Mouse (Mus musculus) forebrain, postnatal 0 days (tissue): Measurements from ENCODE around the gene Hs3st3a1. TPM values are rescaled to one million over a fixed set of nuclear protein-coding genes. Genes with fewer than 3 reads are reported as not detected.

Experiments
- ATAC-seq: fragments of 200-750 bp; cut with Nextera tagmentation; 2 replicates; pipeline ENCODE4 v1.8.0; 2017; ENCODE audit warnings: mild to moderate bottlenecking, moderate library complexity
- DNase-seq: peaks from one replicate; pipeline ENCODE4 v3.0.0-alpha.2; 2015
- H3K27ac ChIP-seq: fragments of 300-500 bp; sonication (generic); 2 replicates; pipeline ENCODE4 v1.5.1; 2014; ENCODE audit warnings: low read depth, mild to moderate bottlenecking, antibody characterized with exemption, low read length, moderate library complexity, mixed read lengths
- H3K27me3 ChIP-seq: fragments of 300-500 bp; sonication (generic); 2 replicates; pipeline ENCODE4 v1.6.1; 2014; ENCODE audit warnings: mild to moderate bottlenecking, low read length, mixed read lengths; ENCODE audit not compliant: insufficient read depth
- H3K36me3 ChIP-seq: fragments of 300-500 bp; sonication (generic); 2 replicates; pipeline ENCODE4 v1.6.1; 2014; ENCODE audit warnings: mild to moderate bottlenecking, moderate library complexity; ENCODE audit not compliant: insufficient read depth
- H3K4me1 ChIP-seq: fragments of 300-500 bp; sonication (generic); 2 replicates; pipeline ENCODE4 v1.6.1; 2014; ENCODE audit warnings: antibody characterized with exemption; ENCODE audit not compliant: insufficient read depth
- H3K4me2 ChIP-seq: fragments of 300-500 bp; sonication (generic); 2 replicates; pipeline ENCODE4 v1.6.1; 2014; ENCODE audit warnings: low read depth, mild to moderate bottlenecking, moderate library complexity
- H3K4me3 ChIP-seq: fragments of 300-500 bp; sonication (generic); 2 replicates; pipeline ENCODE4 v1.5.1; 2014; ENCODE audit warnings: low read depth, low read length, mixed read lengths
- H3K9ac ChIP-seq: fragments of 300-500 bp; sonication (generic); 2 replicates; pipeline ENCODE4 v1.6.1; 2014; ENCODE audit warnings: mild to moderate bottlenecking
- H3K9me3 ChIP-seq: fragments of 300-500 bp; sonication (generic); 2 replicates; pipeline ENCODE4 v1.6.1; 2016; ENCODE audit warnings: low read length
- CTCF ChIP-seq: sonication (generic); IDR thresholded peaks from 2 replicates; pipeline ENCODE4 v1.5.1; 2016; ENCODE audit warnings: antibody characterized with exemption, control low read depth, low read depth
- whole genome bisulfite sequencing: fragments of 180-500 bp; shearing (Covaris S2); extraction: QIAGEN DNeasy Blood & Tissue Kit; methylation state at CpG from one replicate; pipeline ENCODE4 v1.1.7; 2014; 5-methylcytosine and 5-hydroxymethylcytosine counted together
- polyA plus RNA-seq: library from polyadenylated mRNA; unstranded; fragments of >200 nt; fragmentation: Nextera tagmentation; extraction: Ambion mirVana; gene quantifications from 2 replicates; pipeline ENCODE4 v1.2.1, GENCODE M21; 2015
- total RNA-seq: library from RNA; depleted of rRNA; stranded (reverse); fragments of >200 nt; gene quantifications from 2 replicates; pipeline ENCODE4 v1.2.3, GENCODE M21; 2014

The Hs3st3a1 gene
- total and polyA plus RNA-seq, 2 experiments from 2014 or later: 0.27 to 1.7 TPM

DNA sequence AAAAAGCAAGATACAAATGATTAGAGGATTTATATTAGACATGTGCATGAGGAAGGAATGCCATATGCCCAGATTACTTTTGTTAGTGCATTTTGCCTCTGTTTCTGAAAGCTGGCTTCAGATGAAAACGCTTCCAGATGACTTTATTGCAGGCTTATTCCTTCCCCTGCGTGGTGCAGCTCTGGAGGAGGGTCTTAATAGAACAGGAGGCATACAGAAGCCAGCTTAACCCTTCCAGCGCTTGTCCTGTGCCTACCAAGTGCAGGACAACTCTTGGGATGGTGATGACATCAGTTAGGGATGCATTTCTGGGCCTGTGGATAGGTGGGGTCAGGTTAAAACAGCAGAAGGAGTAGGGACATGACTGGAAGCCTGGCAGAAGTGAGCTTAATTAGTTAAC lies 7.6 kb downstream of the Hs3st3a1 start:
- H3K4me1 ChIP-seq: no peaks in the 10 kb centered on the region
- no peak for ATAC-seq
- no peaks in the 10 kb centered on the region for H3K36me3 ChIP-seq
- H3K4me2 ChIP-seq: no peak overlapping the region
- DNase-seq: no peak
- WGBS: 38% methylated on average over 3 of the region's 3 CpGs
- peaks cover 9% of the 10 kb centered on the region; the same call in 1 of the 2 replicates for H3K27me3 ChIP-seq
- TF ChIP-seq CTCF: no peak
- no peaks in the 10 kb centered on the region for H3K9me3 ChIP-seq
- H3K27ac ChIP-seq: no peak overlapping the region
- H3K4me3 ChIP-seq: no peak overlapping the region
- H3K9ac ChIP-seq: no peak overlapping the region

DNA sequence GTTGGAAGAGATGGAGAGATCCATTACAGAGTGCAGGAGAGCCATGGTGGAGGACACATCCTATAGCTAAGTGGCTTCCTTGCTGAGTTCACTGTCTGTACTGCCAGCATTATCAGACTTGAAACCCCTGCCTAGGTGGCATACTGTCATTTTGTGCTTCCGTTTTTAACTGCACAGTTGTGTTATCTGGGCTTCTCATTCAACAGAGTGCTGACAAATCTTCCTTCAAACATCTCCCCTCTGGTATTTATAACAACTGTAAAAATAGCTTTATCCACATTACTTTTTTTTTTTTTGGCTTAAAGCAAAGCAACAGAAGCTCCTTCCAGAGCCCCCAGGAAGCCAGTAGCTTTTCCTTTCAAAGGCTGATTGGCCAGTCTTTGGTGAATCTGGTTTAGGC lies 10.1 kb downstream of the Hs3st3a1 start:
- H3K36me3 ChIP-seq: no peaks in the 10 kb centered on the region
- H3K27me3 ChIP-seq: peaks cover 3% of the 10 kb centered on the region; the same call in 1 of the 2 replicates
- no peak overlapping the region for H3K4me2 ChIP-seq
- TF ChIP-seq CTCF: no peak
- no peak for DNase-seq
- ATAC-seq: no peak
- no peaks in the 10 kb centered on the region for H3K9me3 ChIP-seq
- 80% methylated on average over 1 of the region's 1 CpGs for WGBS
- H3K4me1 ChIP-seq: no peaks in the 10 kb centered on the region
- no peak overlapping the region for H3K9ac ChIP-seq
- no peak overlapping the region for H3K4me3 ChIP-seq
- no peak overlapping the region for H3K27ac ChIP-seq

DNA sequence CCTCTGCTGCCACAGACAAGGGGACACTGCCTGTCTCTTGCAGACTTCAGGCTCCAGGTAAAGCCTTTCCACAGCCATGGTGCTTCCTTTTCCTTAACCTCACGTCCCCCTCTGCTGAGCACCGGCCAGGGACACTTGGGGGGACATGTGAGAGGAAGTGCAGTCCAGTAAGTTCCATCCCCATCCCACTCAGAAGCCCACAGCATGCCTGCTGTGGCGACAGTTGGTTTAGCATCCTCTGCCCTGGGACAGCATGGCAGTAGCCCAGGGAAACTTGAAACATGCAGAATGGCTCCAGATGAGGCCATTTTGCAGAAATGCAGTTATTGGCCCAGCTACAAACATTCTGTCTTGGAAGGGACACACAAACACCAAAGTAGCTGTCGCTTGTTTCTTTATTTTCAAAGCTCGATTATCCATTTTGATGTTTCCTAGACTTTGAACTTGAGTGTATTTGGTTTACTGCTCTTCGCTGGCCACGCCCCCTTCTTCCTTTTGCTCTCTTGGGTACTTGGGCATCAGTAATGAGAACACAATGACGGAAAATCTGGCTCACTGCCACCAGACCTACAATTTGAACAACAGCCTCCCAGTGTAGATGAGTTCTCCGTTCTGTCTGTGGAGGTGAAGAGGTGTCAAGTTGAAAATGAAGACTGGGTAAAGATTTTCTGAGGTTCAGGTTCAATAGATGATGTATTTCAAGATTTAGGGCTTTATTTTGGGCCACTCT lies 13.6 kb downstream of the Hs3st3a1 start:
- DNase-seq (peak; percentile 19), ATAC-seq (no peak)
- H3K36me3 ChIP-seq: no peaks in the 10 kb centered on the region
- 36% methylated on average over 9 of the region's 9 CpGs for WGBS
- no peaks in the 10 kb centered on the region for H3K4me1 ChIP-seq
- no peak overlapping the region for H3K27ac ChIP-seq
- H3K4me2 ChIP-seq: no peak overlapping the region
- H3K27me3 ChIP-seq: no peaks in the 10 kb centered on the region
- no peak overlapping the region for H3K9ac ChIP-seq
- TF ChIP-seq CTCF: no peak
- H3K9me3 ChIP-seq: no peaks in the 10 kb centered on the region
- H3K4me3 ChIP-seq: no peak overlapping the region

DNA sequence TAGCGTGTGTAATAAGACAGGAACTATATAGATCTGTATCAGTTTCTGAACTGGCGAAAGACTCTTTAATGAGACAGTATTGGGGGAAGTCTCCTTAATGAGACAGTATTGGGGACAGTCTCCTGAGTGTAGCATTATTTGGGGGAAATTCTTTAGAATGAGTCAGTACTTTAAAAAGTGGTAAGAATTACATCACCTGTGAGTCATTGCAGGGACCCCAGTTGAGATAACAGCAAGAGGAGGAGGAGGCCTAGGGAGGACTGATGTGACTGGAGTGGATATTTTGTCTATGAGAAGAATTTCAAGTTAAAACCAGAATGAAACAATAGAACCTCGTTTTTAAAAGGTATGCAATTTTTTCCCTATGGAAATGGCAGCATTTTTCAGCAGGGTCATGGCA lies 26.6 kb downstream of the Hs3st3a1 start:
- DNase-seq: no peak
- no peak for TF ChIP-seq CTCF
- 83% methylated on average over 3 of the region's 3 CpGs for WGBS
- H3K27ac ChIP-seq: no peak overlapping the region
- no peak overlapping the region for H3K9ac ChIP-seq
- no peak overlapping the region for H3K4me3 ChIP-seq
- no peak for ATAC-seq
- H3K9me3 ChIP-seq: no peaks in the 10 kb centered on the region
- H3K27me3 ChIP-seq: no peaks in the 10 kb centered on the region
- no peaks in the 10 kb centered on the region for H3K36me3 ChIP-seq
- no peak overlapping the region for H3K4me2 ChIP-seq
- H3K4me1 ChIP-seq: no peaks in the 10 kb centered on the region

DNA sequence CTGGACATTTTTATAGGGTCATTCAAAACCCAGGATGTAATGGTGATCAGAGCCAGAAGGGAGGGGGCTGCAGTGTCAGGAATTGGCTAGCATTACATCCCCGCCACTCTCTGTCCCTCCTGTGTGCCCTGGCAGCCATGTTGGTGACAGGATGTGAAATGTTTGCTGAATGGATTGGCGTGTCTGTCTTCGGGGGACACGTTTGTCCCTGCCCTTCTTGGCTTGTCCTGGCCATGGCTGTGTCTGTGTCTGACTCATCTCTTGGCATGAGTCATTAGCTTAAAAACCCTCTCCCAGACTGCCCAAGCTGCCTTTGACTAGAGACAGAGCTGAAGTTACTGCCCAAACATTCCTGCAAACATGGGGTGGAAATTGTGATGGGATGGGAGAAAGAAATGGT lies 33.6 kb downstream of the Hs3st3a1 start:
- Histone ChIP-seq H3K27me3 (no peaks in the 10 kb centered on the region), H3K9ac (no peak overlapping the region), H3K36me3 (no peaks in the 10 kb centered on the region), H3K9me3 (no peaks in the 10 kb centered on the region), H3K4me2 (no peak overlapping the region), H3K4me1 (no peaks in the 10 kb centered on the region), H3K27ac (no peak overlapping the region), H3K4me3 (no peak overlapping the region)
- no peak for TF ChIP-seq CTCF
- no peak for ATAC-seq
- DNase-seq: no peak
- 58% methylated on average over 4 of the region's 4 CpGs for WGBS

DNA sequence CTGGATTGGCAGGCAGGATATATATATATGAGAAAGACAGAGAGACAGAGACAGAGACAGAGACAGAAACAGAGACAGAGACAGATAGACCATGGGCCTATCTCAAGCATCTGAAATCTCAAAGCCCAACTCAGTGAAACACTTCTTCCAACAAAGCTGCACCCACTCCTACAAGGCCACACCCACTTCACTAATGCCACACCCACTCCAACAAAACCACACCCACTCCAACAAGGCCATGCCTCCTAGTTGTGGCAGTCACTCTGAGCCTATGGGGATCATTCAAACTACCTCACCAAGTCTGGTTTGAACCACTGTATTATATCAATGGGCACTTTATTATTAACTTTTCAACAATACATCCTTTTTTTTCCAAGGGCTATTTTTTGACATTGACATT lies 35.6 kb downstream of the Hs3st3a1 start:
- Histone ChIP-seq H3K4me2 (no peak overlapping the region), H3K4me1 (no peaks in the 10 kb centered on the region), H3K9me3 (no peaks in the 10 kb centered on the region), H3K9ac (no peak overlapping the region), H3K27me3 (no peaks in the 10 kb centered on the region), H3K27ac (no peak overlapping the region), H3K36me3 (no peaks in the 10 kb centered on the region), H3K4me3 (no peak overlapping the region)
- TF ChIP-seq CTCF: no peak
- ATAC-seq (no peak), DNase-seq (no peak)

DNA sequence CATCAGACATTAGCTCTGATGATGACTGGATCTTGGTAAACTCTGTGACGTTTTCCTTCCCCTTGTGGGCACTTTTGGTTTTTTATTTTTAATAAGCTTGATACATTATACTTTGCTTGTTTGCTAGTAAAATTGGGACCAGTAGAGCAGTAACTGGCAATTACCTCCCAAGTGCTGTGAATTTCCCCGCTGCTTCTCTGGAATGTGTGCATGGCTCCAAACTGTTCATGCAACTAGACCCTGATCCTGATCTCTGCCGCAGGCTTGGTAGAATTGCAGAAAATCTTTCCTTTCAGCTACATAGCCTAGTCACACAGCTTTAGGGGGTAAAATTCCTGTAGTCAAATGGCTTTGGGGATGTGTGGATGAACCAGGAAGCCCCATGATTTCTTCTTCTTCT lies 38.5 kb downstream of the Hs3st3a1 start:
- no peak overlapping the region for H3K4me3 ChIP-seq
- no peak overlapping the region for H3K4me2 ChIP-seq
- no peaks in the 10 kb centered on the region for H3K27me3 ChIP-seq
- TF ChIP-seq CTCF: no peak
- H3K36me3 ChIP-seq: no peaks in the 10 kb centered on the region
- H3K9me3 ChIP-seq: no peaks in the 10 kb centered on the region
- no peaks in the 10 kb centered on the region for H3K4me1 ChIP-seq
- ATAC-seq (no peak), DNase-seq (no peak)
- no peak overlapping the region for H3K27ac ChIP-seq
- WGBS: 87% methylated on average over 3 of the region's 3 CpGs
- H3K9ac ChIP-seq: no peak overlapping the region
